Mouse (Mus musculus) spleen, adult 2 months (tissue): ENCODE measurements at regions not wholly inside any gene's neighbourhood (a gene's known extent, or its start where the extent isn't known, plus 50 kb on each side); places are given as distances from the start of the nearest gene placed in this dataset.

ENCODE experiments used
- DNase-seq, 2 experiments: peaks; one replicate each; pipeline versions ENCODE4 v3.0.0 to v3.0.0-alpha.2; 2012 to 2021; ENCODE audit warnings: low spot score in 2 of 2, low read depth in 1 of 2
- H3K27ac ChIP-seq: fragments of 200-500 bp; 2 replicates; pipeline ENCODE4 v1.5.1; 2012; ENCODE audit warnings: low read length, inconsistent platforms; ENCODE audit not compliant: insufficient read depth
- H3K27me3 ChIP-seq: fragments of 200-500 bp; 2 replicates; pipeline ENCODE4 v1.6.1; 2012; ENCODE audit warnings: mild to moderate bottlenecking, moderate library complexity, low read length, inconsistent platforms; ENCODE audit not compliant: control insufficient read depth, insufficient read depth
- H3K36me3 ChIP-seq: fragments of 200-500 bp; 2 replicates; pipeline ENCODE4 v1.6.1; 2012; ENCODE audit warnings: mild to moderate bottlenecking, low read length, inconsistent platforms; ENCODE audit not compliant: control insufficient read depth, insufficient read depth
- H3K4me1 ChIP-seq: fragments of 200-500 bp; 2 replicates; pipeline ENCODE4 v1.6.1; 2011; ENCODE audit warnings: inconsistent platforms; ENCODE audit not compliant: control insufficient read depth, insufficient read depth, insufficient read length
- H3K4me3 ChIP-seq: fragments of 200-500 bp; 2 replicates; pipeline ENCODE4 v1.5.1; 2011; ENCODE audit warnings: mild to moderate bottlenecking, inconsistent platforms; ENCODE audit not compliant: insufficient read depth, insufficient read length; ENCODE audit errors: extremely low read depth
- CTCF ChIP-seq: fragments of 200-500 bp; IDR thresholded peaks from 2 replicates; pipeline ENCODE4 v1.5.1; 2011; ENCODE audit warnings: mild to moderate bottlenecking, inconsistent platforms; ENCODE audit not compliant: insufficient read depth, insufficient read length, insufficient replicate concordance; ENCODE audit errors: extremely low read depth
- POLR2A ChIP-seq: fragments of 200-500 bp; IDR thresholded peaks from 2 replicates; pipeline ENCODE4 v1.6.1; 2011; ENCODE audit warnings: low read depth, low read length, inconsistent platforms
- WGBS: fragments of 180-500 bp; shearing (Covaris S2); methylation state at CpG from one replicate; pipeline ENCODE4 v1.1.7; 2018; 5-methylcytosine and 5-hydroxymethylcytosine counted together

DNA sequence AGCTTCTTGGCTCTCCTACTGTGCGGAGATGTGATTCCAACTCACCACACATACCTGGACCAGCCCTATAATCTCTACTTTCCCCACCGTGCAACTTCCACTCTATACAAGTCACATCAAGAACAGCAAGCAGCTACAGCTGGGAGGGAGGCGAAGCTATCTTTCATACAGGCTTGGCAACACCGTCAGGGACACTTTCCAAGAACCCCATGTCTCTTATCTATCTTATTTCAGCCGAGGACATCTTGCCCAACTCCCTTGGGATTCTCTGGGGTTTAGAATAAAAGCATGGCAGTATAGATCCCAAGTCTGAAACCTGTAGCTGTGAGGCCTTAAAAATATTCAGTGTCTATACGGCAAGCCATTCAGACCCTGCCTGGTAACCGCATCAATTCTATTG lies 341.5 kb upstream of the Tbx3 start:
- no peak overlapping the region for H3K4me3 ChIP-seq
- no peak overlapping the region for H3K27ac ChIP-seq
- WGBS, result 91% methylated on average over 7 of the region's 7 CpGs
- no peak for DNase-seq
- TF ChIP-seq CTCF (no peak), POLR2A (no peak)
- H3K27me3 ChIP-seq, result no peaks in the 10 kb centered on the region
- no peaks in the 10 kb centered on the region for H3K36me3 ChIP-seq
- H3K4me1 ChIP-seq, result peaks cover 4% of the 10 kb centered on the region; the same call in 1 of the 2 replicates

DNA sequence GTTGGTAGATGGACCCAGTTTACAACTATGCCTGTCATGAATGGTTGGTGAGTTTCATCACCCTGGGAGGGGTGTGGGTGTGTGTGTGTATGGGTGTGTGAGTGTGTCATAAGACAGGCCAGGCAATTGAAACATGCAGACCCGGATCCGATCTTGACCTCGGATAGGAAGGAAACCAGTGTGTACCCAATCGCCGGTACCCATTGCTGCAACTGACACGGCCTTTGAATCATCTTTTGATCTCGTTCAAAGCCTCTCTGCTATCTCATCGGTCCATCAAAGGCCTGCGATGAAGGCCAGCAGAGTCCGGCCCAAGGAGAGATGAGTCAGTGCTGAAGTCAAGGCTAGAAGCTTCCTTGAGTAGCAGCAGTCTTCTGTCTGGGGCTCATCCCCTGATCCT lies 341.1 kb upstream of the Tbx3 start:
- DNase-seq, result no peak
- H3K27ac ChIP-seq, result no peak overlapping the region
- no peak overlapping the region for H3K4me3 ChIP-seq
- no peaks in the 10 kb centered on the region for H3K27me3 ChIP-seq
- TF ChIP-seq CTCF (no peak), POLR2A (no peak)
- peaks cover under 1% of the 10 kb centered on the region; the same call in 1 of the 2 replicates for H3K4me1 ChIP-seq
- H3K36me3 ChIP-seq, result no peaks in the 10 kb centered on the region
- WGBS, result 84% methylated on average over 10 of the region's 10 CpGs

DNA sequence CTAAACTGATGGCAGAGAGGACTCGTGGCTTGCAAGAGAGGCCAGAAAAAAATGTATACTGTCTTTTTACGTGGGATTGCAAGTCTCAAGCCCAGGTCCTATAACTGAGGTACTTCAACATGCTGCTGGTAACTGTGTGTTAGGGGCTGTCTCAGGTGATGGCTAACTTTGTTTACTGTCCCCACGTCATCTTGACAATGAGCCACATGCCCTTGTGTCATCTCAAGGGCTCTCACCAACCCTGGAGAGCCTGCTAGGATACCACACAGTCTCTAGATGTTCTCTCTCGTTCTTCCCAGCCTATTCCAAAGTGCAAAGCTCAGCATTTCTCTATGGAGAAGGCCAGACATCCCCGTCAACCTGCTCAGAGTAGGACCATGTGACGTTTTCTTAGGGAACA lies 340.6 kb upstream of the Tbx3 start:
- H3K4me1 ChIP-seq, result no peaks in the 10 kb centered on the region
- 87% methylated on average over 6 of the region's 6 CpGs for WGBS

DNA sequence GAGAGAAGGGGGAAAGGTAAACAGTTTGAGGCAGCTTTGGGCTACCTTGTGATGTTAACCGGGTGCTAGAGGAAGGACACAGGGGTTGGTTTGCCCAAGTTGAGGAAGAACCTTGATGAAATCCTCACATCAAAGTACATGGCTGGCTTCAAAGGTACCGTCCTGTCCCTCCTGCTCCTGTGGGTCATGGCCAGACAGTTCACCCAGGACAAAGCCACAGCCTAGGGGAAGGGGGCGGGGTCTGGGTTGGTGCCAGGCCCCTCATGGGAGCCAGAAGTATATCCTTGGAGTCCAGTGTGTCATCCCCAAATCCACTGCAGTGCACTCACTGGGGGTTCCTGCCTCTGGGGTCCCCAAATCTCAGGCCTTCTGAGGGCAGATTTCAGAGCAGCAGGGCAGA lies 339.0 kb upstream of the Tbx3 start:
- 76% methylated on average over 3 of the region's 3 CpGs for WGBS
- no peak overlapping the region for H3K27ac ChIP-seq
- no peak overlapping the region for H3K4me3 ChIP-seq
- no peaks in the 10 kb centered on the region for H3K36me3 ChIP-seq
- H3K4me1 ChIP-seq, result no peaks in the 10 kb centered on the region
- DNase-seq, result no peak
- TF ChIP-seq POLR2A (no peak), CTCF (no peak)
- H3K27me3 ChIP-seq, result no peaks in the 10 kb centered on the region

More for the DNA sequence above, 340.6 kb upstream of the Tbx3 start:
- Histone ChIP-seq H3K27me3 (no peaks in the 10 kb centered on the region), H3K4me3 (no peak overlapping the region), H3K36me3 (no peaks in the 10 kb centered on the region), H3K27ac (no peak overlapping the region)
- DNase-seq, result no peak
- TF ChIP-seq POLR2A, result no peak

DNA sequence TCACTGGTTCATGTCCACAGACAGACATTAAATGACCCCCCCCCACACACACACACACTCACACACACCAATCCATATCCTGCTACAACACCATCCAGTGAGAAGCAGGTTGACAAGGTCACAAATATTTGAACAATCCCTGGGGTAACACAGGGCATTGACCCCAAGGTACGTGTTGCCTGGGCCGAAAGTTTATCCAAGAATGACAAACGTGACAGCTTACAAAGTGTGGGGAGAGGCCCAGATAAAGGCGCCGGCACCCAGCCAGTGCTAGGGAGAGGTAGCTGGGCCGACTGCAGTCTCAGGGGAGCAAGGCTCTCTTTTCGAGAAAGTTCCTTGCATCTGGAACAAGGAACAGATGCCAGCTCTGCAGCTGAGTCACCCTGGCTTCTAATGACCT lies 337.8 kb upstream of the Tbx3 start:
- no peak overlapping the region for H3K4me3 ChIP-seq
- no peak for TF ChIP-seq POLR2A
- no peaks in the 10 kb centered on the region for H3K4me1 ChIP-seq
- no peak for DNase-seq
- WGBS, result 79% methylated on average over 7 of the region's 7 CpGs
- no peaks in the 10 kb centered on the region for H3K36me3 ChIP-seq
- no peak overlapping the region for H3K27ac ChIP-seq
- H3K27me3 ChIP-seq, result no peaks in the 10 kb centered on the region

DNA sequence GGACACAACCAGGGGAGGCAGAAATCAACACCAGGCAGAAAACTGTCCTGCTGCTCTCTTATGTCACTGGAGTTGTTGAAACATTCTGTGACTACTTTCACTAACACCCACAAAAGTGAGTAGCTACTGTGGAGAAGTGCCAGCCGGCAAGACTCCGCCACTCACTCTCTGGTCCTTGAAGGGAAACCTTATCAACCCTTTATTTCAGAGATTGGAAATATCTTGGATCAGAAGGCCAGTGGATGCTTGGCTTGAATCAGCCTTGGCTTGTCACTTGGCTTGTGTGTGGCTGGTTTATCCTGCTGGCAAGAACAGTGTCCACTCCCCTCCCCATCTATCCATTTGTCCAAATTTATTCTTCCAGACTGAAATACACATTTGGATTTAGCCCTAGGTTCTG lies 335.3 kb upstream of the Tbx3 start:
- Histone ChIP-seq H3K4me3 (no peak overlapping the region), H3K27me3 (no peaks in the 10 kb centered on the region), H3K36me3 (no peaks in the 10 kb centered on the region), H3K27ac (no peak overlapping the region), H3K4me1 (no peaks in the 10 kb centered on the region)
- DNase-seq, result no peak
- TF ChIP-seq CTCF (no peak), POLR2A (no peak)
- 93% methylated on average over 2 of the region's 2 CpGs for WGBS

DNA sequence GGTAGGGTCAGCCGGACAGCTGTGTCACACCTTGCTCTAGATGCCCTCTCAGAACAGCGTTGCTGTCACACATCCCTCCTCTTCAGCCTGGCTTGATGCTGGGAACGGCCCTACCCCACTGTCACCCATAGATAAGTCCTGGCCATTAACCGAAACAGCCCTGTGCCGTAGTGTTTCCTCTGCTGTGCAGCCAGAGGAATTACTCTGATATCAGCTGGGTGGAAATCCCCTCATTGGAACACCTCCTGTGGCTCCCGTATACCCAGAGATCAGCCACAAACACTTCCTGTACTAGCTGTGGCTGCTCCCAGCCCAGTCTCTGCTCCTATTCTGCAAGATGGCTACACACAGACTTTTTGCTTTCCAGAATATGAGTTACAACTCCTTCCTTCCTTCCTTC lies 334.5 kb upstream of the Tbx3 start:
- no peak overlapping the region for H3K27ac ChIP-seq
- no peaks in the 10 kb centered on the region for H3K4me1 ChIP-seq
- TF ChIP-seq CTCF, result no peak
- TF ChIP-seq POLR2A, result no peak
- DNase-seq, result no peak
- no peaks in the 10 kb centered on the region for H3K36me3 ChIP-seq
- H3K4me3 ChIP-seq, result no peak overlapping the region
- H3K27me3 ChIP-seq, result no peaks in the 10 kb centered on the region
- WGBS, result 27% methylated on average over 6 of the region's 6 CpGs

DNA sequence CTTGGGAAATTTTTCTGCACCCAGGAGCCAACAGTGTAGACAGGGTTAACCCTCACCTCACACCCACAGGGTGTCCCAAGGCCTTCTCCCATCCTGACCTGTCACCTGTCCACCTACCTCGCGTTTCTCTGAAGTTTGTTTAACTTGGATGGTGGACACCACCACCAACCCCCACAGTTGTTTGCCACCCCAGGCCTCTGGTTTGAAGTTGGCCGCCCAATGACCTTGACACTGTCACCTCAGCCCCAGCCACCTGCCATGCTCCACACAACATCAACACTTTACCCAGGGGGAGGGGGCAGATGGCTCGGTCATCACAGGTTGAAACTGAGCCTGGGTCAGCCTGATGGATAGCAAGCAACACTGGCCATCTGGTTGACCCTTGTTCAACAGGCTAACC lies 332.7 kb upstream of the Tbx3 start:
- no peak for TF ChIP-seq CTCF
- no peak for TF ChIP-seq POLR2A
- H3K36me3 ChIP-seq, result no peaks in the 10 kb centered on the region
- H3K27ac ChIP-seq, result no peak overlapping the region
- WGBS, result 91% methylated on average over 4 of the region's 4 CpGs
- no peak overlapping the region for H3K4me3 ChIP-seq
- H3K27me3 ChIP-seq, result no peaks in the 10 kb centered on the region
- H3K4me1 ChIP-seq, result no peaks in the 10 kb centered on the region
- no peak for DNase-seq
